Mouse (Mus musculus) Patski (cell line): ENCODE measurements around the gene Ppm1l. TPM values are rescaled to one million over a fixed set of nuclear protein-coding genes. Genes with fewer than 3 reads are reported as not detected.

ENCODE experiments used
- ATAC-seq: fragments of 100-300 bp; one replicate; pipeline ENCODE4 v1.8.0; 2021
- CTCF ChIA-PET: fragments of 350-600 bp; sonication (Branson Sonifier 250); formaldehyde crosslinking; loops from one replicate; lab custom pipeline; 2022; ENCODE audit warnings: inconsistent platforms; lab: Charles Lee
- POLR2A ChIA-PET: fragments of 350-600 bp; sonication (Branson Sonifier 250); formaldehyde crosslinking; loops from one replicate; lab custom pipeline; 2022; ENCODE audit warnings: antibody characterized with exemption, inconsistent platforms; lab: Charles Lee
- DNase-seq: peaks from one replicate; pipeline ENCODE4 v3.0.0-alpha.2; 2011; ENCODE audit warnings: low read depth, low spot score
- H3K27me3 ChIP-seq: fragments of 371-371 bp; one replicate; pipeline ENCODE4 v1.5.1; 2021
- CTCF ChIP-seq: fragments of 100-300 bp; IDR thresholded peaks from one replicate; pipeline ENCODE4 v1.5.1; 2021
- in situ Hi-C: fragments of 300-500 bp; cut with MboI; formaldehyde crosslinking; loops from 3 replicates; pipeline ENCODE4 v1.11.1; 2018; ENCODE audit warnings: low pct_unique_long_range_greater_than_20kb, mixed read lengths
- polyA plus RNA-seq: library from polyadenylated mRNA; unstranded; gene quantifications from one replicate; pipeline ENCODE4 v1.2.3, GENCODE M21; 2021

The Ppm1l gene
- polyA plus RNA-seq, 1 experiment from 2014 or later, result 21.9 TPM

DNA sequence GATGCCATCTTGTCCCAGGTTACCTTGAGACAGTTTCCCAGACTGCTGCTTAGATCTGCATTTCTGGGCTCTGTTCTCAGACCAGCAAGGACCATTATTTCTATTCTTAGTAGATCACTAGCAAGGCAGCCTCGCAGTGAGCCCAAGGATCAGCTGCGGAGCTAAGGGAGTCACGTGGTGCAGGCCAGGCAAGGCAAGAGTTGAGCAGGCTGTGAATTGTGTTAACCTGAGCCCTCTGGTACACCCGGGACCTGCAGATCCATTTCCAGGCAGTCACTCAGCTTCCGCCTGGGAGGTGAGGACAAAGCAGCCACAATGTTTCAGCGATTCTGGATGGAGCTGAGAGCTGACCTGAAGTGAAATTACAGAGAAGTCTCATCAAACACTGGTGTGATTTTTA is 185.3 kb downstream of the Ppm1l start:
- no peaks in the 10 kb centered on the region for H3K27me3 ChIP-seq
- in situ Hi-C loops, result no loop called here
- ChIA-PET CTCF (interaction anchor here (1.3 to 1.5 kb wide), 2 partner anchors 13 to 28 kb away, joined by 3 to 6 read pairs; no protein-coding TSS in a partner anchor), POLR2A (interaction anchor here (0.8 kb wide), 1 partner anchor 14 kb away, joined by 4 read pairs; no protein-coding TSS in a partner anchor)
- ATAC-seq (no peak), DNase-seq (no peak)
- TF ChIP-seq CTCF, result no peak

DNA sequence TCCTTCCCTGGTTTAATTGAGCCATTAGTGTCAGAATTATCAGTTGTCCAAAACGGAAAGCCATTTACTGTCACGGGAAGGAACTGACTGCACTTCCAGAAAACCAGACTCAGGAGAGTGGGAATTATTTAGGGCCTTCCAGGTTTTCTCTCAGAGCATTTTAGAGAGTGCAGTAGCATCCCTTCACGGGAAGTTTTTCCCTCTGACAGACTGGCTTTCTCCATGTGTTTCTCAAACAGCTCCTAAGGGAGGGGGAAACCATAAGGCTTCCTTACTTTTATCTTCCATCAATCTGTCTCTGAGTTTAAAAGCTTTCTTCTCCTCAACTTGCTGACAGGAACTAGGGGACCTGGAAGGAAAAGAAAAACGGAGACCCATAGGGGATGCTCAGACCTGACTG is 185.9 kb downstream of the Ppm1l start:
- ATAC-seq, result no peak
- in situ Hi-C loops, result no loop called here
- no peak for DNase-seq
- CTCF ChIA-PET, result interaction anchor here (1.3 to 1.5 kb wide), 2 partner anchors 14 to 28 kb away, joined by 3 to 6 read pairs; no protein-coding TSS in a partner anchor
- H3K27me3 ChIP-seq, result no peaks in the 10 kb centered on the region
- POLR2A ChIA-PET, result interaction anchor here (0.7 to 0.8 kb wide), 2 partner anchors 14 to 587 kb away, joined by 4 read pairs; no protein-coding TSS in a partner anchor
- no peak for TF ChIP-seq CTCF

DNA sequence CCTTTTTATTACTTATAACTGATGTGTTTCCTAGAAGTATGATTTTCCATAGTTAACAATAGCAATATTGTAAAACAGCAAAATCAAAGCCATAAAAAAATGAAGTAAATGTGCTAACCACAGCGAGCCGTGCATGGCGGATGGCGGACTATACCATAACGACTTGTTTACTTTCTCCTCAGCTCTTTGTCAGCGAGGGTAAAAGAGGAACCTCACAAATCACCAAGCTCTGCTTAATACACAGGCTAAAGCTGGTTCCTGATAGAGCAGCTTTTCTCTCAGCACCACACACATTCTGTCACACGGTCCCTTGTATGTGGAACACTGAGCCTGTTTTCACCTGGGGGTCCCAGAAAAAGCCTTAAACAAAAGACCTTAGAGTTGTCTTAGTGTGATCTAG is 188.4 kb downstream of the Ppm1l start:
- TF ChIP-seq CTCF, result no peak
- in situ Hi-C loops, result no loop called here
- H3K27me3 ChIP-seq, result no peaks in the 10 kb centered on the region
- ATAC-seq (no peak), DNase-seq (no peak)
- POLR2A ChIA-PET, result interaction anchor here (0.7 to 1.4 kb wide), 3 partner anchors 10 to 18 kb away, joined by 3 to 4 read pairs (median 4); no protein-coding TSS in a partner anchor
- CTCF ChIA-PET, result interaction anchor here (2.1 kb wide), 1 partner anchor 14 kb away, joined by 5 read pairs; no protein-coding TSS in a partner anchor

DNA sequence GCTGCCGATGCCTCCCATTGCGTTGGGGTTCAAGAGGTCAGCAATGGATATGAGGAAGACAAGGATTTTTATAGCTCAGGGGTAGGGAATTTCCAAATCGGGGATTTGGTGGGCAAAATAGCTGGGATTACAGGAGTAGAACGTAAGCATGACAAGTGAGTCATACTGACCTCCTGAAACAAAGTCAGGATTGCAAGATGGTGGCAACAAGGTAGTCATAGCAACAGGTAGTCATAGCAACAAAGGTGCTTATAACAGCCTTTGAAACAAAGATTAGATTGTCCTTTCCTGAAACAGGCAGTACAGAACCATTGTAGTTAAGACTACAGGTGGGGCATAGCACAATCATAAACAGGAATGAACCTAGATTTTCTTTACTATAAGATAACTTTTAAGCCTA is 189.7 kb downstream of the Ppm1l start:
- peak; percentile 80 for DNase-seq
- TF ChIP-seq CTCF, result no peak
- POLR2A ChIA-PET, result interaction anchor here (0.8 to 1.4 kb wide), 3 partner anchors 18 to 66 kb away, joined by 3 to 4 read pairs (median 3); no protein-coding TSS in a partner anchor
- ATAC-seq, result peak; percentile 72
- H3K27me3 ChIP-seq, result no peaks in the 10 kb centered on the region
- in situ Hi-C loops, result no loop called here
- CTCF ChIA-PET, result interaction anchor here (0.7 kb wide), 1 partner anchor 17 kb away, joined by 3 read pairs; no protein-coding TSS in a partner anchor

DNA sequence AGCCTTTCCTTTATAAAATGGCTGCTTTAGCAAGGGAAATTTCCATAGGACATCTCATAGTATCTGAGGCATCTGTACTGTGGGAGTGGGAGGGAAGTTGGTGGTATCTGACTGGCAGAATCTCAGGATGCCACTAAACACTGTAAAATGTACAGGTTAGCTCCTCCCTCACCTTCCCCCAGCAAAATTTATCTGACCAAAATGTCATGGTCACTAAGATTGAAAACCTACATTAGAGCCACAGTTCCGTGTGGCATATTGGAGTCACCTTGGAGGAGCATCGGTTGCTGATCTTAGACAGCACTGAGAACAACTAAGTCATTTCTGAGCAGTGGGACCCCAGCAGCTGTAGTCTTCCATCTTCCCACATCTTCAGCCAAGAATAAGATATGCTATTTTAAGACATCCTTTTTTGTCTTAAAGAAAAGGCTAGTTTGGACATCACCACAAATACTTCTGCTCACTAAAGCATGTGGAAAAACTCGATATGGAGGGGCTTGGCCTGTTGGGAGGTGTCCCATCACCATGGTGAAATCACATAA is 192.8 kb downstream of the Ppm1l start:
- CTCF ChIA-PET, result interaction anchor here (0.6 to 1.9 kb wide), 6 partner anchors 11 to 24 kb away, joined by 3 to 9 read pairs (median 4); no protein-coding TSS in a partner anchor
- ATAC-seq, result no peak
- no peak for TF ChIP-seq CTCF
- in situ Hi-C loops, result no loop called here
- no peak for DNase-seq
- POLR2A ChIA-PET, result no interaction called here
- no peaks in the 10 kb centered on the region for H3K27me3 ChIP-seq

DNA sequence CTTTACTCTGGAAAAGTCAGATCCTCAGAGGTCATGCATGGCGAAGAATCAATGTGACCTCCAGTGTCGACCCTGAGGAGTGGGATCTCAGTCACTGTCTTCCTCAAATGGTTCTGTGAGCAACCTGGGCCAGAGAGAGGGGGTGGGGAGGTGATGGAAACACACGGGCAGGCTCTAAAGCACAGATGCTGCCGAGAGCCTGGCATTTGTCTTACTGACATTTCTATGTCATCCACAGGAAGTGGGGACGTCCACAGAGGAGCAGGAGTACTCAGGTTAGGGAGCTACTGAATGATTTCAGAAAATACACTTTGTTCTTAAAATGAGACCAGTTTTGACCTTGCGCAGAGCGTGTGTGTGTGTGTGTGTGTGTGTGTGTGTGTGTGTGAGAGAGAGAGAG is 195.2 kb downstream of the Ppm1l start:
- in situ Hi-C loops, result no loop called here
- POLR2A ChIA-PET, result interaction anchor here (1.1 kb wide), 1 partner anchor 26 kb away, joined by 3 read pairs; no protein-coding TSS in a partner anchor
- CTCF ChIA-PET, result no interaction called here
- DNase-seq, result no peak
- H3K27me3 ChIP-seq, result no peaks in the 10 kb centered on the region
- no peak for ATAC-seq
- no peak for TF ChIP-seq CTCF

DNA sequence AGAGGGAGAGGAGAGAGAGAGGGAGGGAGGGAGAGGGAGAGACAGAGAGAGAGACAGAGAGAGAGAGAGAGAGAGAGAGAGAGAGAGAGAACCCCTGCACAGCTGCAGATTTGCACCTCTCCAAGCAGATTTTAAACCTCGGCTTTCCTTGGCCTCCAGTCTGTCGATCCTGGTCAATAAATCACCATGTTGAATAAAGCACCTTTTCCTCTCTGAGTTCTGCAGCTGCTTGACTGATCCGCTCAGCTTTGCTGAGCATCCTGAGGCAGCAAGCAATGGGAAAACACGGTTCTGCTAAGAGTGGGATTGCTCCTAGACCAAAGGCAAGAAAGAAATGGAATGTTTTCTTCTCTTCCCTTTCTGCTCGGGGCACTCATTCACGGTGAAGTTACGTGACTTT is 195.7 kb downstream of the Ppm1l start:
- ATAC-seq (no peak), DNase-seq (no peak)
- H3K27me3 ChIP-seq, result no peaks in the 10 kb centered on the region
- ChIA-PET CTCF (no interaction called here), POLR2A (interaction anchor here (1.1 kb wide), 1 partner anchor 27 kb away, joined by 3 read pairs; no protein-coding TSS in a partner anchor)
- in situ Hi-C loops, result no loop called here
- no peak for TF ChIP-seq CTCF

DNA sequence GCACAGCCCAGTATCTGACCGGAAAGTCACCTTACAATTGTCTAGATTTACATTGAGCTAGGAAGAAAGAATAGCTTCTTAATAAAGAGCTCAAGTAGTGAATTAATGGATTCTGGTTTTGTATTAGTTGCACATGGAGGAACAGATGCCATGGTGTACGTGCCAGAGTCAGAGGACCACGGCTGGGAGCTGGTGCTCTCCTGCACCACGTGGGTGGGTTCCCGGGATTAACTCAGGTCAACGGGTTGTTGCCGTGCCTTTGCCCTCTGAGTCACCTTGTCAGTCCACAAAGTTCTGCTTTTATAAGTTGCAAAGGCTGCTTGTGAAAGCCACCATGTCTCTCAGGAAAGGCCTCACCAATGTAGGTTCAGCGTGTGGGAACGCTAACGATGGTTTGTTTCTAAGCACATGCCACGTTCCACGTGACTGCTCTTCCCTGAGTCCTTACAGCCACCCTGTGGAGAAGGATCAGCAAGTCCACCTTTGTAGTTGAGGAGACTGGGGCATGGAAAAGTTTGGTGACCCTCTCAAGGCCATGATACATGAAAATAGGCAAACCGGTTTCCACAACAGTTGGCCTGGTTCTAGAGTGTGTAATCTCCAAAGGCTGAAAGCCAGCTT is 199.2 kb downstream of the Ppm1l start:
- in situ Hi-C loops, result no loop called here
- CTCF ChIA-PET, result interaction anchor here (1.0 to 1.5 kb wide), 3 partner anchors 9 to 93 kb away, joined by 3 to 5 read pairs (median 4); no protein-coding TSS in a partner anchor
- ATAC-seq, result no peak

DNA sequence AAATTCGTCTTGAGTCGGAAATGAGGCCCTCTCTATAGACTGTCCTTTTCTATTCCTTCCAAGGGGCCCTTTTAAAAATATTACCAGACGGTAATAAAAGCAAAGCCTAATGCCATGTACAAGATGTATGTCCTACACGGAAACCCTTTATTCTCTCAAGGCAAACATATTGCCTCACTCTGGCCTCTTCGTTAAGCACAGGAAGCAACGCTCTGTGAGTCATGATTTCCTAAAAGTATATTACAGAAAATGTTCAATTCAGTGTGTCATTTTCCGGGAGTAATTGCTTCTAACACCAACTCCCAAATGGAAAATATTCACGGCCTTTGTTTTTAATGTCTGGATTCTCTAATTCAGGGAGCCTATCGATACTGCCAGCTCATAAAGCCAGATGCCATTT is 202.5 kb downstream of the Ppm1l start:
- CTCF ChIA-PET, result interaction anchor here (1.4 kb wide), 1 partner anchor 27 kb away, joined by 3 read pairs; no protein-coding TSS in a partner anchor
- ATAC-seq (no peak), DNase-seq (no peak)
- POLR2A ChIA-PET, result interaction anchor here (0.6 kb wide), 1 partner anchor 520 kb away, joined by 4 read pairs; no protein-coding TSS in a partner anchor
- H3K27me3 ChIP-seq, result no peaks in the 10 kb centered on the region
- TF ChIP-seq CTCF, result no peak
- in situ Hi-C loops, result no loop called here

More for the DNA sequence above, 199.2 kb downstream of the Ppm1l start:
- H3K27me3 ChIP-seq, result no peaks in the 10 kb centered on the region
- POLR2A ChIA-PET, result interaction anchor here (0.9 kb wide), 1 partner anchor 14 kb away, joined by 3 read pairs; no protein-coding TSS in a partner anchor
- no peak for TF ChIP-seq CTCF
- no peak for DNase-seq

DNA sequence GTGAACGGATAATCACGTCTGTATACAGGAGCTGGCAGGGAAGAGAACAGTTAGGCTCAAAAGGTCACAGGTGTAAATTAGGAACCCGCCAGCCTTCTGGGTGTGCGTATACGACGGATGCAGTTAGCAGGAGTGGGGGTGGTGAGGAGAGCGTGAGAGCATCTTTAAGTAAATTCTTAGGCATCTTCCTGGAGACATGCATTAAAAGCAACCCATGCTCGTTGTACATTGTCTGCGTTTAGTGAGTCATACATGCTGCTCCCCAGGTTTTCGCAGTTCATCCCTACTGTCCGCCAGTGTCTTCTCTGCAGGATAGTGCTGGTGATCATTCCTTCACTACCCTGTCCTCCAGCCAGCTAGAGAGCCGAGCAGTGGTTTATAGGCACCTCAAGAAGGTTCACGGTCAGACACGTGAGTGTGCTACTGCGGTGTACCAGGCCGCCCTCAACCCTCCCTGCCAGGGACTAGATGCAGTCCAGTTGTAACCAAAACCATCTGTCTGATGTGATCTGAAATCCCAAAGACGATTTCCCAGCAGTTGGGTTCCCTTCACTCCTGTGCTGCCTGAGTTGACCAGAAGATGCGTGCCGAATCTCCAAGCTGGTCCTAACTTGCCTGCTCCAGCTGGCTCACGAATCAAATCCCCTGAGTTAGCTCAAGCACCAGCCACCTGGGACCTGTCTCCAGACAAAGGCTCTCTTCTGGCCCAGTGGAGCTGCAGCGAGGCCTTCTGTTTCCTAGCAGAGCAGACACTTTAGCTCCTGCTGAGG is 203.3 kb downstream of the Ppm1l start:
- in situ Hi-C loops, result no loop called here
- ChIA-PET POLR2A (interaction anchor here (0.6 kb wide), 1 partner anchor 521 kb away, joined by 4 read pairs; no protein-coding TSS in a partner anchor), CTCF (interaction anchor here (1.1 to 1.4 kb wide), 2 partner anchors 10 to 11 kb away, joined by 3 to 4 read pairs; no protein-coding TSS in a partner anchor)

More for the DNA sequence above, 203.3 kb downstream of the Ppm1l start:
- no peak for ATAC-seq
- no peak for TF ChIP-seq CTCF
- H3K27me3 ChIP-seq, result no peaks in the 10 kb centered on the region
- DNase-seq, result no peak
